Mouse (Mus musculus) ES-E14 (cell line): ENCODE measurements around the gene Tmem74b.

ENCODE experiments used
- CHD2 ChIP-seq: IDR thresholded peaks from 2 replicates; pipeline ENCODE4 v1.6.1; 2014; ENCODE audit warnings: mild to moderate bottlenecking, low read depth, low read length, inconsistent platforms
- ZC3H11A ChIP-seq: IDR thresholded peaks from 2 replicates; pipeline ENCODE4 v1.6.1; 2012; ENCODE audit warnings: low read depth, mild to moderate bottlenecking, inconsistent platforms, low read length, borderline replicate concordance
- ZNF384 ChIP-seq: IDR thresholded peaks from 2 replicates; pipeline ENCODE4 v1.6.1; 2012; ENCODE audit warnings: low read depth, low read length, inconsistent platforms

DNA sequence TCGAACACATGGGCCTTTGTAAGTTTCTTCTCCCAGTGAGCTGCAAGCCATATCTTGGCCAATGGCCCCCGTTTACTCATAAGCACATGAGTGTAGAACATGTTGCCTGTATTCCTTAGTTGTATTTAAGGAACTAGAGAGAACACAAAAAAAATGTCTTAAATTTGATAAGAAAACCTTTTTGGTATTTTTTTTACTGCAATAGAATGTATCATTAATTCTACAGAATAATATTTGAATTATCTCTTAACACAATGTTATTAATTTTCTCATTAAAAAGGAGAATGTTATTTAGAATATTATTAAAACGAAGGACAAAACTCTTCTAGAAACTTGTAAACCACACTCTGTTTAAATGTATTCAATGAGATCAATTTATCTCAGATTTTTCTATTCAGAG lies 33.4 kb upstream of the Tmem74b start, which contains the start of gene Rad21l:
- TF ChIP-seq ZC3H11A (no peak), ZNF384 (no peak), CHD2 (no peak)
